Mouse (Mus musculus): ENCODE measurements around the gene Mlxipl.

The Mlxipl gene

DNA sequence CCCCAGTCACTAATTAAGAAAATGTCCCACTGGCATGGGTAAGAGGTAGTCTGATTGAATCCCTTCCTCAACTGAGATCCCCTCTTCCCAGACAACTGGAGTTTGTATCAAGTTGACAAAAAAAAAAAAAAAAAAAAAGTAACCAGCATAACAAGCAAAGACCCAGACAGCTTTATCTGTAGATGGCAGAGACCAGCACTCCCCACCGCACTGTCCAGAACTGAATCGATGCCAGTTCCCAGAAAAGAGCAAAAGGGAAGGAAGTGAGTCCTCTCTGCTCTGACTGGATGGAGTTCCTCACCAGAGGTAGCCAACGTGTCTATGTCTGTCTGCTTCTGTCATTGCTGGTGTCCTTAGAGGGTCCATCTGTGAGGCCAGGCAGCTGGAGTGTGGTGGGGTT lies 55.8 kb downstream of the Mlxipl start:
- DNase-seq (ENCODE audit: low read depth, low spot score), result no peak

DNA sequence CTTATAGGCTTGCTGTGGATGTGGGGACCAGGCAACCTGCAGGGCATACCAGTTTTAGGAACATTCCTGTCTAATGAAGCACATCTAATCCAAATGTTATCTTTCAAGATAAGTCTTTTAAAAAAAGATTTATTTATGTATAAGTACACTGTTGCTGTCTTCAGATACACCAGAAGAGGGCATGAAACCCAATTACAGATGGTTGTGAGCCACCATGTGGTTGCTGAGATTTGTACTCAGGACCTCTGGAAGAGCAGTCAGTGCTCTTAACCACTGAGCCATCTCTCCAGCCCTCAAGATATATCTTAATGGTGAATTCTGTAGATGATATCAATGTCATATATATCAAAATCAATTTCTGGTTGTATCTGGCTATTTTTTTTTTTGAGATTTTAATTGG lies 56.3 kb downstream of the Mlxipl start:
- DNase-seq (ENCODE audit: low read depth, low spot score), result no peak

DNA sequence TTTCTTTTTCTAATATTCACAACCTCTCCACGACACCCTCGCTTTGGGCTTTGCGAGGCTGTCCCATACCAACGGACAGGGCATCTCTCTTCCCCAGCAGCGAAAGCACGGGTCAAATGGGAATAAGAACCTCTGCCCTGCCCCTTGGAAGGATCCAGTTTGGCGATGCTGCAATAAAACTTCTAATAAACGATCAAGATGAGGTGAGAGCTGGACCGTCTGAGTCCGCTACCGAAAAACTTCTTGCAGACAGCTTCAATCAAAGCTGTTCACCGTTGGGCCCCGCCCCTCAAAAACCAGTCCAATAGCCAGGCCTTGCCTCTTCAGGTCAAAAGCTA lies 59.0 kb downstream of the Mlxipl start:
- no peak for DNase-seq (ENCODE audit: low read depth, low spot score)

- peak; percentile 99 for DNase-seq (ENCODE audit: low read depth, low spot score)
These were observed 59.5 kb downstream of the Mlxipl start, which contains the start of gene Tbl2 for GRCm38 (mm10) chr5:135149053-135149819. TSS of gene Tbl2 (plus strand) at chr5:135149657.

DNA sequence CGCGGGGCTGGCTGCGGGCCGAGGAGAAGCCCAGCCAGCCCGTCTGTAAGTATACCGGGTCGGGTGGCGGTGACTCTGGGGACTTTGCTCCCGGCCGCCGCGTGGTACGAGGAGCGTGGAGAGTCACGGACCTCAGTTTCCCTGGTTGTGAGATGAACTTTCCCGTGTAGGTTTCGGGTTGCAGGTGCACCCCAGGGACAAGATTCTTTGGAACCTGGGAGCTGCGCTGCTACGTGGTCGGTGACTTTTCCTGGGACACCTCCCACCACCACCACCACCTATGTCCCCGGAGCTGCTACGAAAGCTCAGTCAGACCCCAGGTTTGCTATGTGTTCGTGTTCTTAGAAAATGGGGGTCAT lies 60.1 kb downstream of the Mlxipl start:
- no peak for DNase-seq (ENCODE audit: low read depth, low spot score)

GRCm38 (mm10) chr5:135156496-135156895 lies 66.8 kb downstream of the Mlxipl start:
- DNase-seq (ENCODE audit: low read depth, low spot score), result no peak

DNA sequence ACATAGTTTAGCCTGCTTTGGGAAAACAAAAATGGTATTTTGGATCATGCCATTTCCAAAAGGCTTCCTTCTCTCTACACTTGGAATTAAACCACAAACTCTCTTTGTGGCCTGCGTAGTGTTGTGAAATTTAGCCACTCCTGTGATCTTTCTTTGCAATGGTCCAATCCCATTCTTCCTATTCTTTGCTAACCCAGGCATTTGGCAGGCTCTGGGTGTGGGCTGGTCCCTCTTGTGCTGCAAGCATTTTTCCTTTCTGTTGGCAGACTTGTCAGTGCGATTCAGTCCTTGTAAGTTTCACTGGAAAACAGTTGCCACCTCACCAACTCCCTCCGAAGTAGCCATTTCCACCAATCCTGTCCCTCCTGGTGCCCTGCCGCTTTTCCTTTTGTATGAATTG lies 71.5 kb downstream of the Mlxipl start:
- peak; percentile 68 for DNase-seq (ENCODE audit: low read depth, low spot score)

DNA sequence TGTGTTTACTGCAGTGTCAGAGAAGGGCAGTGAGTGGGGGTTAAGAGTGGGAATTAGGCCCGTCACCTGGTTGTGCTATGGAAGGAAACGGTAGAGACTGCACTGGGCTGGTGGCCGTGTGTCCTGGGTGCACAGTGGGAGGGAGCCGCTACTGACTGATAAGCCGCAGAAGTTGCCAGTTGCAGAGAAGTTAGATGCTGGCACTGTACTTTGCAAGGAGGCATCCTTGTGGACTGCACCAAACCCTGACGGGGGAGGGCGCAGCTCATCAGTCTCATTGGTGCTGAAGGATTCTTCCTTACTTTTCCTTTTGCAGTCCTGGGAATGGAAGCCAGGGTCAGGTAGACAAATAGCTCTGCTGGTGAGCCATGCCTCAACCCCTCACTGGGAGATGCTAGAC lies 72.0 kb downstream of the Mlxipl start:
- no peak for DNase-seq (ENCODE audit: low read depth, low spot score)

- DNase-seq (ENCODE audit: low read depth, low spot score), result no peak
These were observed 72.7 kb downstream of the Mlxipl start for GRCm38 (mm10) chr5:135162361-135162760.

GRCm38 (mm10) chr5:135162821-135163220 lies 73.1 kb downstream of the Mlxipl start:
- DNase-seq (ENCODE audit: low read depth, low spot score), result no peak

GRCm38 (mm10) chr5:135166909-135167308 lies 77.2 kb downstream of the Mlxipl start:
- no peak for DNase-seq (ENCODE audit: low read depth, low spot score)

- no peak for DNase-seq (ENCODE audit: low read depth, low spot score)
These were observed 77.8 kb downstream of the Mlxipl start for GRCm38 (mm10) chr5:135167469-135167868.

DNA sequence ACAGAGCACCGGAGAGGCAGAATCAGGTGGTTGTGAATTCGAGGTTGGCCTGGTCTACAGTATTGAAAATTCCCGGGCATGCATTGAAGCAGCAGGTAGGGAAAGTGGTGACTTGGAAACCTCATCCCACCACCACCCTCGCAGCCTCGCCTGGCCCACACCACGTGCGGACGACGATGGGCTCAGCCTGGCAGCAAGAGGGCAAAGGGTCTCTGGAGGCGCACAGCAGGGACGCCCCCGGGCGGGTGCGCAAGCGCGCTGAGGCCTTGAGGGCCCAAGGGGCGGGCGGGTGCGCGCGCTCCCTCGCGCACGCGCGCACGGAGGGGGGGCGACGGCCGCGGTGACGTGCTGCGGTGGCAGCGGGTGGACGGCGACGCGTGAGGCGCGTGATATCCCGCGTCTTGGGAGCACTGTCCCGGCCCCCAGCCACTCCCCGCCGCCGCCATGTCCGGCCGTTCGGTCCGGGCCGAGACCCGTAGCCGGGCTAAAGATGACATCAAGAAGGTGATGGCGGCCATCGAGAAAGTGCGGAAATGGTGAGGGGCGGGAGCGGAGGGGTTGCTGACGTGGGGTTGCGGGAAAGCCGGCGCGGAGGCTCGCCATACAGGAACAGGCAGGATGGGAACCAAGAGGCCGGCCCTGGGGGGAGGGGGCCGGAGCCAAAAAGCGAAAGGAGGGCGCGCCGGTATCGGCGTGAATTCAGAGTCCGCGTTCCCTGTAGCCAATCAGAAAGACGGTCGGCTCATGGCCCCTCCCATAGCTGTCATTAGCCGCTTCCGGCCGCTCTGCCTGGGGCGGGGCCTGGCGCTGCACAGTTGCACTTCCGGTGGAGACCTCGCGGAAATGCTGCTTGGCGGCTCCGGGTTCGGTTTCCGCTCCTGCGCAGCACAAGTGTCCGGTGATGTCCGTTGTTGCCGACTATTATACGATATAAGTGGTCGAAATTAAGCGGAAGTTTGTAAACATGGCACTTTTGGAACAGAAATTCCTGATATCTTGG lies 78.7 kb downstream of the Mlxipl start, which contains the start of gene Bcl7b:
Gene Bcl7b, plus strand, starts transcription at position 221 of the 1,000 bp plus-strand sequence.
- peak; percentile 97 for DNase-seq (ENCODE audit: low read depth, low spot score)

DNA sequence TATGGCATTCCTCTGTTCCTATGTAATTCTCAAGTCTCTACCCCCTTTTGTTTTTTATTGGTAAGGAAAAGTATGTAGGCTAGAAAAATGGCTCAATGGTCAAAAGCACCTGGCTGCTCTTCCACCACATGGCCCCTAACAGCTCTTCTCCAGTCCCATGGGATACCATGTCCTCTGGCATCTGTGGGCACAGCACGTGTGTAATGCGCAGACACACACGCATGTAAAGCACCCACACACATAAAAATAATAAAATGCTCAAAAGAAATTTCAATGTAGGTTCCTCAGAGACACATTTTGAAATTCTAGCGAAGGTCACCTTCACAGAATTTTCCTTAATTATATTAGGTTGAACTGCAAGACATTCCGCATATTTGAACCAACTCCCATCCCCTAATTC lies 79.8 kb downstream of the Mlxipl start:
- DNase-seq (ENCODE audit: low read depth, low spot score), result no peak

- DNase-seq (ENCODE audit: low read depth, low spot score), result no peak
These were observed 82.1 kb downstream of the Mlxipl start for GRCm38 (mm10) chr5:135171688-135172220.

- DNase-seq (ENCODE audit: low read depth, low spot score), result no peak
These were observed 83.3 kb downstream of the Mlxipl start for GRCm38 (mm10) chr5:135172986-135173385.

- DNase-seq (ENCODE audit: low read depth, low spot score), result no peak
These were observed 85.4 kb downstream of the Mlxipl start for GRCm38 (mm10) chr5:135175086-135175485.

DNA sequence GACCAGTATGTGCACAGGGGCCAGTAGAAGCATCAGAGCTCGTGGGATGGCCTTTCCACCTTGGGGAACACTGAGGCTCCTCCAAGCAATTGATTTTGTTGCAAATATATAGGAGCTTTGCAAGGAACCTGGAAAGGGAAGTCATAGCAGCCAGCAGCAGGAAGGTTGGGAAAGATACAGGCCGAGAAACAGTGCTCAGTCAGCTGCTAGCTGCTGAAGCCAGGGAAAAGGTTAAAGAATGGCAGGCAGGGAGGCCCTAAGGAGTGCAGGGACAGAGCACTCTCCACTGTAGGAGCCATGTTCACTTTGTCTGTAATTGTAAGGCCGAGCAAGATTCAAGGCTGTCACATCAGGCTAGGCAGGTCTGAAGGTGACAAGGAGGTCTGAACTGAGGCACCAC lies 88.8 kb downstream of the Mlxipl start:
- DNase-seq (ENCODE audit: low read depth, low spot score), result no peak

GRCm38 (mm10) chr5:135178996-135179395 lies 89.3 kb downstream of the Mlxipl start:
- DNase-seq (ENCODE audit: low read depth, low spot score), result no peak

- no peak for DNase-seq (ENCODE audit: low read depth, low spot score)
These were observed 89.9 kb downstream of the Mlxipl start for GRCm38 (mm10) chr5:135179616-135180015.

GRCm38 (mm10) chr5:135180796-135181195 lies 91.1 kb downstream of the Mlxipl start:
- DNase-seq (ENCODE audit: low read depth, low spot score), result no peak

DNA sequence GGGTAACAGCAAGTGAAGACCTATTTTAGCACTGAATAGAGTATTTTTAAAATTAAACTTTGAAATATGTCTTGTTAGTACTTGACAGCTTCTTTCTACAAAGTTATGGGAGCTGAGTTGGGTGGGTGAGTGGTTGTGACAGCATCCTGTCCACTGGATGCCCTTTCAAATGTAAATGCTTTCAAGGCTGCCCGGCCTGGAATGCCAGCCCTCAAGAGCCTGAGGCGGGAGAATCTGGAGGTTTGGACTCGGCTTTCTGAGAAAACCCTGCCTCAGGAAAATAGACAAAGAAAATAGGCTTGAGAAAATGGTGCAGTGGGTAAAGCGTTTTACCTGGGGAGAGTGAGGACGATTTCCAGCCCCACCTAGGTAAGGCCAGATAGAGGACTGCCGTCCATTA lies 92.1 kb downstream of the Mlxipl start:
- DNase-seq (ENCODE audit: low read depth, low spot score), result no peak

All from skeletal muscle tissue, adult 2 months (tissue).